Mouse (Mus musculus) layer of hippocampus, adult 9-10 months (tissue): Measurements from ENCODE around the gene Ano6.
"Not testable (repeated sequence)": the region's sequence is repeated elsewhere in the genome, so short reads cannot be mapped to it uniquely, and the experiment has no call there.

Experiments used
- DNase-seq: peaks from one replicate; pipeline ENCODE4 v3.0.0; 2022; ENCODE audit warnings: low spot score

The Ano6 gene

GRCm38 (mm10) chr15:95827465-95827971, 36.9 kb downstream of the Ano6 start:
- DNase-seq = no peak

GRCm38 (mm10) chr15:95828018-95828646, 37.5 kb downstream of the Ano6 start:
- not testable (repeated sequence) for DNase-seq

- no peak for DNase-seq
Observed at GRCm38 (mm10) chr15:95828647-95829254, 38.1 kb downstream of the Ano6 start.

- no peak for DNase-seq
Observed at GRCm38 (mm10) chr15:95829553-95830205, 39.0 kb downstream of the Ano6 start.

- DNase-seq = no peak
Observed at GRCm38 (mm10) chr15:95830206-95830560, 39.5 kb downstream of the Ano6 start.

- no peak for DNase-seq
Observed at GRCm38 (mm10) chr15:95833292-95833691, 42.6 kb downstream of the Ano6 start.

GRCm38 (mm10) chr15:95836077-95836476, 45.4 kb downstream of the Ano6 start:
- no peak for DNase-seq

GRCm38 (mm10) chr15:95836646-95837434, 46.2 kb downstream of the Ano6 start:
- DNase-seq = no peak

GRCm38 (mm10) chr15:95837570-95837969, 46.9 kb downstream of the Ano6 start:
- DNase-seq = no peak

GRCm38 (mm10) chr15:95838171-95839020, 47.8 kb downstream of the Ano6 start:
- DNase-seq = no peak

- DNase-seq = no peak
Observed at GRCm38 (mm10) chr15:95839789-95840188, 49.1 kb downstream of the Ano6 start.

- DNase-seq = no peak
Observed at GRCm38 (mm10) chr15:95843183-95843949, 52.7 kb downstream of the Ano6 start.

GRCm38 (mm10) chr15:95844412-95844811, 53.8 kb downstream of the Ano6 start:
- no peak for DNase-seq

- no peak for DNase-seq
Observed at GRCm38 (mm10) chr15:95846102-95846501, 55.5 kb downstream of the Ano6 start.

GRCm38 (mm10) chr15:95848493-95849064, 57.9 kb downstream of the Ano6 start:
- no peak for DNase-seq

GRCm38 (mm10) chr15:95849513-95850411, 59.1 kb downstream of the Ano6 start:
- DNase-seq = no peak

GRCm38 (mm10) chr15:95850546-95850945, 59.9 kb downstream of the Ano6 start:
- DNase-seq = no peak

GRCm38 (mm10) chr15:95855051-95855844, 64.6 kb downstream of the Ano6 start:
- DNase-seq = no peak

GRCm38 (mm10) chr15:95855953-95856352, 65.3 kb downstream of the Ano6 start:
- DNase-seq = no peak
